ENCODE assay signal across 24 mouse cellular contexts in genomic region chr6:66283521-66283920, GRCm38 (mm10).
A peak's percentile ranks its signal among the peaks of the same experiment; 100 is the strongest.
DNase-seq lines count a peak whose midpoint lies in the region; ATAC-seq lines count a peak whose summit lies in the region.
"Had no signal": no experiment of that assay in that cellular context is flagged by ENCODE, and none has a peak within 500 bp of the region (broad histone marks: within the 10 kb centered on the region; RNA-seq: fewer than 3 reads in every experiment).

No protein-coding gene starts in this region.

- H3K9me3 ChIP-seq in limb, embryonic 10.5 days (replicated peaks) = no peaks in the 10 kb centered on the region
- no peaks in the 10 kb centered on the region for H3K9me3 ChIP-seq in liver, embryonic 11.5 days (ENCODE audit: control insufficient read depth, low read length)
- H3K9me3 ChIP-seq: embryonic facial prominence, embryonic 12.5 days; forebrain, embryonic 13.5 days; forebrain, embryonic 15.5 days had no signal

- no peak overlapping the region for H3K9ac ChIP-seq in liver, embryonic 11.5 days (ENCODE audit: low read depth, low read length)
- H3K9ac ChIP-seq: embryonic facial prominence, embryonic 12.5 days; forebrain, embryonic 13.5 days; forebrain, embryonic 15.5 days; forebrain, postnatal 0 days had no signal

- H3K27me3 ChIP-seq in limb, embryonic 10.5 days (ENCODE audit: low read depth, poor library complexity, severe bottlenecking) = no peaks in the 10 kb centered on the region
- H3K27me3 ChIP-seq in liver, embryonic 11.5 days (replicated peaks; ENCODE audit: control insufficient read depth, insufficient read depth, low read length) = no peaks in the 10 kb centered on the region
- H3K27me3 ChIP-seq: CH12.LX; embryonic facial prominence, embryonic 12.5 days; forebrain, embryonic 13.5 days; forebrain, embryonic 15.5 days had no signal

- no peak overlapping the region for H3K4me2 ChIP-seq in liver, embryonic 11.5 days
- H3K4me2 ChIP-seq: embryonic facial prominence, embryonic 12.5 days; forebrain, embryonic 13.5 days; forebrain, embryonic 15.5 days had no signal

- DNase-seq in limb, embryonic 10.5 days (ENCODE audit: low spot score) = no peak
- DNase-seq in liver, embryonic 11.5 days (ENCODE audit: low spot score) = no peak
- DNase-seq in spleen, postnatal 10 days (ENCODE audit: low spot score in 2 of 2) = no peak
- DNase-seq: adrenal gland, adult 8-10 months; adrenal gland, postnatal 14 days; adrenal gland, postnatal 36 days; B cell, adult 2 months; cerebellum, adult 11 months; cerebellum, adult 18-20 months; cerebellum, adult 8-10 months; cerebellum, adult 9-11 months; cerebellum, postnatal 14 days; cerebellum, postnatal 36 days; forebrain, postnatal 0 days had no signal

- 91% methylated on average over 4 of the region's 4 CpGs for WGBS in limb, embryonic 10.5 days
- WGBS in liver, embryonic 11.5 days = 79% methylated on average over 4 of the region's 4 CpGs

- no peak overlapping the region for H3K4me3 ChIP-seq in limb, embryonic 10.5 days
- H3K4me3 ChIP-seq in liver, embryonic 11.5 days (ENCODE audit: low read depth, low read length) = no peak overlapping the region
- H3K4me3 ChIP-seq: embryonic facial prominence, embryonic 10.5 days; embryonic facial prominence, embryonic 12.5 days; forebrain, embryonic 13.5 days; forebrain, embryonic 15.5 days had no signal

- H3K36me3 ChIP-seq in limb, embryonic 10.5 days = no peaks in the 10 kb centered on the region
- H3K36me3 ChIP-seq in liver, embryonic 11.5 days (ENCODE audit: control insufficient read depth, insufficient read depth, low read length) = no peaks in the 10 kb centered on the region
- H3K36me3 ChIP-seq: embryonic facial prominence, embryonic 10.5 days; embryonic facial prominence, embryonic 12.5 days; forebrain, embryonic 15.5 days had no signal

- peaks cover 17% of the 10 kb centered on the region for H3K4me1 ChIP-seq in limb, embryonic 10.5 days
- no peaks in the 10 kb centered on the region for H3K4me1 ChIP-seq in liver, embryonic 11.5 days (replicated peaks; ENCODE audit: control insufficient read depth, insufficient read depth, low read length)
- H3K4me1 ChIP-seq: embryonic facial prominence, embryonic 10.5 days; embryonic facial prominence, embryonic 12.5 days; forebrain, embryonic 13.5 days; forebrain, embryonic 15.5 days had no signal

- ATAC-seq in common myeloid progenitor, adult 5-6 weeks (replicated peaks; ENCODE audit: low read depth, poor library complexity, severe bottlenecking) = peak; percentile 76
- ATAC-seq in megakaryocyte progenitor cell, adult 5-6 weeks (replicated peaks; ENCODE audit: poor library complexity) = peak; percentile 85
- no peak for ATAC-seq in liver, embryonic 11.5 days (replicated peaks; ENCODE audit: low FRiP score)
- ATAC-seq: activated CD4-positive, CD25-positive, alpha-beta regulatory T cell, adult 4 months; CD4-positive, CD25-positive, alpha-beta regulatory T cell, adult 4 months; forebrain, embryonic 13.5 days; forebrain, embryonic 15.5 days; forebrain, postnatal 0 days; Patski had no signal

- H3K27ac ChIP-seq in limb, embryonic 10.5 days = peak overlapping the region; percentile 75; the same call in 1 of the 2 replicates
- H3K27ac ChIP-seq in liver, embryonic 11.5 days (ENCODE audit: low read depth, low read length) = no peak overlapping the region
- H3K27ac ChIP-seq: embryonic facial prominence, embryonic 10.5 days; embryonic facial prominence, embryonic 12.5 days; forebrain, embryonic 13.5 days; forebrain, embryonic 15.5 days had no signal
